10 mouse cellular contexts compared by ENCODE assay signal in the genomic region with DNA sequence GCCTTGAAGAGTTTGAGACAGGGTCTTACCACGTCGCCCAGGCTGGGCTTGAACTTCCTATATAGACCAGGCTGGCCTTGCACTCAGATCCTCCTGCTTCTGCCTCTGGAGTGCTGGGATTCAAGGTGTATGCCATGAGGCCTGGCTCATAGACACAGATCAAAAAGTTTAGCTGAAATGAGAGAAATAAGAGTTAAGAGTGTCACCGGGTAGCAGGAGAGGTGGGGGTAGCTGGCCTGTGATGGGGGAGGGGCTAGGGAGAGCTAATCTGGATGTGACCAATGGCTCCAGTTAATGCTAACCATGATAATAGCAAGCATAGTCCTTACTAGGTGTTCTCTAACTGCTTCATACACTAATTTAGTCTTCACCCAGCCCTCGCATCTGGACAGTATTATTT. TPM values are rescaled to one million over a fixed set of nuclear protein-coding genes. Genes with fewer than 3 reads are reported as not detected.
DNase-seq lines count a peak whose midpoint lies in the region; ATAC-seq and TF ChIP-seq lines count a peak whose summit lies in the region.
"Had no signal": no experiment of that assay in that cellular context is flagged by ENCODE, and none has a peak within 500 bp of the region (broad histone marks: within the 10 kb centered on the region; RNA-seq: fewer than 3 reads in every experiment).

No protein-coding gene starts in this region.

- H3K9me3 ChIP-seq in hindbrain, embryonic 15.5 days, result no peaks in the 10 kb centered on the region
- no peaks in the 10 kb centered on the region for H3K9me3 ChIP-seq in hindbrain, embryonic 16.5 days (ENCODE audit: control insufficient read depth, low read length)
- no peaks in the 10 kb centered on the region for H3K9me3 ChIP-seq in lung, embryonic 16.5 days (ENCODE audit: control insufficient read depth, low read length)
- no peaks in the 10 kb centered on the region for H3K9me3 ChIP-seq in intestine, embryonic 16.5 days (ENCODE audit: control insufficient read depth, low read length)
- H3K9me3 ChIP-seq in midbrain, postnatal 0 days (ENCODE audit: low read length), result no peaks in the 10 kb centered on the region
- H3K9me3 ChIP-seq: forebrain, embryonic 10.5 days had no signal

- no peak for TF ChIP-seq CTCF in midbrain, postnatal 0 days (IDR thresholded peaks at IDR 0.05)

- no peak overlapping the region for H3K27ac ChIP-seq in hindbrain, embryonic 15.5 days (replicated peaks)
- no peak overlapping the region for H3K27ac ChIP-seq in hindbrain, embryonic 16.5 days (ENCODE audit: low read depth, low read length)
- H3K27ac ChIP-seq in lung, embryonic 16.5 days (ENCODE audit: low read length), result peak overlapping the region; percentile 12; the same call in 1 of the 2 replicates
- no peak overlapping the region; the same call in 1 of the 2 replicates for H3K27ac ChIP-seq in intestine, embryonic 16.5 days (ENCODE audit: low read length)
- no peak overlapping the region for H3K27ac ChIP-seq in midbrain, postnatal 0 days (ENCODE audit: low read depth, low read length)
- H3K27ac ChIP-seq: forebrain, embryonic 10.5 days had no signal

- no peak for DNase-seq in lung, adult 18-20 months
- no peak for DNase-seq in midbrain, postnatal 0 days (ENCODE audit: low spot score)
- DNase-seq: thymus, adult 18-20 months had no signal

- H3K9ac ChIP-seq in hindbrain, embryonic 15.5 days, result no peak overlapping the region
- H3K9ac ChIP-seq in hindbrain, embryonic 16.5 days (ENCODE audit: low read depth, low read length), result no peak overlapping the region
- no peak overlapping the region for H3K9ac ChIP-seq in lung, embryonic 16.5 days (ENCODE audit: low read length)
- H3K9ac ChIP-seq in intestine, embryonic 16.5 days (ENCODE audit: low read depth, low read length), result peak overlapping the region; percentile 84; the same call in 1 of the 2 replicates
- H3K9ac ChIP-seq in midbrain, postnatal 0 days (replicated peaks; ENCODE audit: low read length, poor library complexity, severe bottlenecking), result no peak overlapping the region

- H3K4me3 ChIP-seq in hindbrain, embryonic 15.5 days, result no peak overlapping the region
- H3K4me3 ChIP-seq in hindbrain, embryonic 16.5 days (ENCODE audit: low read length), result no peak overlapping the region
- peak overlapping the region; percentile 81 for H3K4me3 ChIP-seq in lung, embryonic 16.5 days (ENCODE audit: low read length)
- H3K4me3 ChIP-seq in intestine, embryonic 16.5 days (ENCODE audit: low read length), result no peak overlapping the region
- H3K4me3 ChIP-seq in midbrain, postnatal 0 days (ENCODE audit: low read depth, low read length), result no peak overlapping the region
- H3K4me3 ChIP-seq: forebrain, embryonic 10.5 days had no signal

- no peak for ATAC-seq in hindbrain, embryonic 15.5 days (ENCODE audit: low FRiP score, low read depth)
- ATAC-seq in hindbrain, embryonic 16.5 days, result no peak
- ATAC-seq in lung, embryonic 16.5 days (ENCODE audit: low read depth), result no peak
- no peak for ATAC-seq in intestine, embryonic 16.5 days
- no peak for ATAC-seq in midbrain, postnatal 0 days (ENCODE audit: low FRiP score)
- no peak for ATAC-seq in megakaryocyte progenitor cell, adult 5-6 weeks (replicated peaks; ENCODE audit: poor library complexity)
- ATAC-seq: inflammation-experienced regulatory T-cells, adult 6 months had no signal

- peaks cover 22% of the 10 kb centered on the region for H3K4me1 ChIP-seq in hindbrain, embryonic 15.5 days (replicated peaks)
- peaks cover 16% of the 10 kb centered on the region for H3K4me1 ChIP-seq in hindbrain, embryonic 16.5 days (ENCODE audit: control insufficient read depth, insufficient read depth, low read depth, low read length)
- H3K4me1 ChIP-seq in lung, embryonic 16.5 days (replicated peaks; ENCODE audit: control insufficient read depth, insufficient read depth, low read length), result peaks cover 26% of the 10 kb centered on the region
- H3K4me1 ChIP-seq in intestine, embryonic 16.5 days (ENCODE audit: control insufficient read depth, insufficient read depth, low read length), result peaks cover 28% of the 10 kb centered on the region
- peaks cover 6% of the 10 kb centered on the region; the same call in 1 of the 2 replicates for H3K4me1 ChIP-seq in midbrain, postnatal 0 days (ENCODE audit: insufficient read depth, low read length)

- H3K4me2 ChIP-seq in hindbrain, embryonic 15.5 days, result peak overlapping the region; percentile 81
- no peak overlapping the region; the same call in 1 of the 2 replicates for H3K4me2 ChIP-seq in hindbrain, embryonic 16.5 days (ENCODE audit: low read length)
- H3K4me2 ChIP-seq in lung, embryonic 16.5 days (ENCODE audit: low read depth, low read length), result peak overlapping the region; percentile 79
- H3K4me2 ChIP-seq in intestine, embryonic 16.5 days (ENCODE audit: low read depth, low read length), result no peak overlapping the region
- peak overlapping the region; percentile 65; the same call in 1 of the 2 replicates for H3K4me2 ChIP-seq in midbrain, postnatal 0 days (ENCODE audit: low read depth, low read length, poor library complexity, severe bottlenecking)

- H3K27me3 ChIP-seq in hindbrain, embryonic 15.5 days, result no peaks in the 10 kb centered on the region
- H3K27me3 ChIP-seq in hindbrain, embryonic 16.5 days (replicated peaks; ENCODE audit: control insufficient read depth, insufficient read depth, low read length), result no peaks in the 10 kb centered on the region
- H3K27me3 ChIP-seq in lung, embryonic 16.5 days (ENCODE audit: control insufficient read depth, insufficient read depth, low read depth, low read length), result no peaks in the 10 kb centered on the region
- no peaks in the 10 kb centered on the region for H3K27me3 ChIP-seq in intestine, embryonic 16.5 days (replicated peaks; ENCODE audit: control insufficient read depth, insufficient read depth, low read length)
- no peaks in the 10 kb centered on the region for H3K27me3 ChIP-seq in midbrain, postnatal 0 days (ENCODE audit: insufficient read depth, low read length)

- no peaks in the 10 kb centered on the region for H3K36me3 ChIP-seq in hindbrain, embryonic 15.5 days
- no peaks in the 10 kb centered on the region for H3K36me3 ChIP-seq in hindbrain, embryonic 16.5 days (ENCODE audit: control insufficient read depth, insufficient read depth, low read length)
- no peaks in the 10 kb centered on the region for H3K36me3 ChIP-seq in lung, embryonic 16.5 days (ENCODE audit: control insufficient read depth, insufficient read depth, low read length)
- no peaks in the 10 kb centered on the region for H3K36me3 ChIP-seq in intestine, embryonic 16.5 days (ENCODE audit: control insufficient read depth, insufficient read depth, low read length)
- no peaks in the 10 kb centered on the region for H3K36me3 ChIP-seq in midbrain, postnatal 0 days (ENCODE audit: insufficient read depth, low read length)
- H3K36me3 ChIP-seq: forebrain, embryonic 10.5 days had no signal

- WGBS in hindbrain, embryonic 15.5 days, result 83% methylated on average over 4 of the region's 4 CpGs
- WGBS in hindbrain, embryonic 16.5 days, result 69% methylated on average over 4 of the region's 4 CpGs
- WGBS in lung, embryonic 16.5 days, result 68% methylated on average over 4 of the region's 4 CpGs
- WGBS in intestine, embryonic 16.5 days, result 84% methylated on average over 4 of the region's 4 CpGs
- 80% methylated on average over 4 of the region's 4 CpGs for WGBS in midbrain, postnatal 0 days

RNA-seq across cellular contexts. Expression of a gene that starts 2.4 kb away (rescaled TPM):
- polyA plus RNA-seq in hindbrain, embryonic 15.5 days (2015; fragmentation: Nextera tagmentation; extraction: Ambion mirVana), result 21.9 and 24.0 TPM in 2 replicates
- 20.2 and 24.0 TPM in 2 replicates for polyA plus RNA-seq in hindbrain, embryonic 16.5 days (2015; fragmentation: Nextera tagmentation; extraction: Ambion mirVana)
- polyA plus RNA-seq in lung, embryonic 16.5 days (2015; fragmentation: Nextera tagmentation; extraction: Ambion mirVana), result 16.8 and 18.1 TPM in 2 replicates
- 12.3 and 15.0 TPM in 2 replicates for polyA plus RNA-seq in intestine, embryonic 16.5 days (2015; fragmentation: Nextera tagmentation; extraction: Ambion mirVana)
- 54.0 and 56.0 TPM in 2 replicates for total RNA-seq in midbrain, postnatal 0 days (2014; rRNA removed)
- 21.9 and 24.0 TPM in 2 replicates for polyA plus RNA-seq in midbrain, postnatal 0 days (2015; fragmentation: Nextera tagmentation; extraction: Ambion mirVana)
- 117 and 142 TPM in 2 replicates for total RNA-seq in megakaryocyte progenitor cell, adult 5-6 weeks (2015)
- total RNA-seq in megakaryocyte progenitor cell, adult 5-6 weeks (2017), result 48.7 and 58.3 TPM in 2 replicates

RNA-seq across cellular contexts. Expression of a gene that starts 2.4 kb away (rescaled TPM):
- polyA plus RNA-seq in hindbrain, embryonic 15.5 days (2015; fragmentation: Nextera tagmentation; extraction: Ambion mirVana), result 0.53 and 0.97 TPM in 2 replicates
- polyA plus RNA-seq in hindbrain, embryonic 16.5 days (2015; fragmentation: Nextera tagmentation; extraction: Ambion mirVana), result 0.45 and 0.64 TPM in 2 replicates
- 128 and 151 TPM in 2 replicates for polyA plus RNA-seq in lung, embryonic 16.5 days (2015; fragmentation: Nextera tagmentation; extraction: Ambion mirVana)
- 3.4 and 3.5 TPM in 2 replicates for polyA plus RNA-seq in intestine, embryonic 16.5 days (2015; fragmentation: Nextera tagmentation; extraction: Ambion mirVana)
- total RNA-seq in midbrain, postnatal 0 days (2014; rRNA removed), result 0.44 and 1.3 TPM in 2 replicates
- 0.39 and 0.82 TPM in 2 replicates for polyA plus RNA-seq in midbrain, postnatal 0 days (2015; fragmentation: Nextera tagmentation; extraction: Ambion mirVana)
- total RNA-seq in megakaryocyte progenitor cell, adult 5-6 weeks (2015), result 38.5 and 45.3 TPM in 2 replicates
- total RNA-seq in megakaryocyte progenitor cell, adult 5-6 weeks (2017), result 26.8 and 33.4 TPM in 2 replicates

Comparison
In these comparisons a context has a peak if more than half of its experiments do, and no peak if none do; other contexts are left out.
1. H3K4me2 ChIP-seq: peak in hindbrain, embryonic 15.5 days (single experiment), lung, embryonic 16.5 days (single experiment) and midbrain, postnatal 0 days (single experiment); none in hindbrain, embryonic 16.5 days (single experiment) and intestine, embryonic 16.5 days (single experiment).
2. RNA of a gene that starts 2.4 kb away (polyA plus RNA-seq): 128 to 151 TPM in lung, embryonic 16.5 days; 3.4 to 3.5 TPM in intestine, embryonic 16.5 days, 0.45 to 0.64 TPM in hindbrain, embryonic 16.5 days, 0.53 to 0.97 TPM in hindbrain, embryonic 15.5 days and 0.39 to 0.82 TPM in midbrain, postnatal 0 days; every median in the first group is over 10 times any median in the second.